Mouse (Mus musculus): ENCODE measurements at regions not wholly inside any gene's neighbourhood (a gene's known extent, or its start where the extent isn't known, plus 50 kb on each side); places are given as distances from the start of the nearest gene placed in this dataset.
"Not testable (repeated sequence)": the region's sequence is repeated elsewhere in the genome, so short reads cannot be mapped to it uniquely, and the experiment has no call there.

- no peak for DNase-seq (ENCODE audit: inconsistent age in 2 of 2, low spot score in 1 of 2)
Measured at GRCm38 (mm10) chr1:81632704-81633103, 556.0 kb downstream of the Nyap2 start.

- DNase-seq (ENCODE audit: inconsistent age in 2 of 2, low spot score in 1 of 2) = no peak
Measured at GRCm38 (mm10) chr1:81637357-81637756, 560.6 kb downstream of the Nyap2 start.

- DNase-seq (ENCODE audit: inconsistent age in 2 of 2, low spot score in 1 of 2) = no peak
Measured at GRCm38 (mm10) chr1:81652990-81653717, 576.4 kb downstream of the Nyap2 start.

GRCm38 (mm10) chr1:81661245-81661644 is 571.7 kb upstream of the Gm9747 start:
- peak in 1 of 2 experiments; percentile 63 for DNase-seq (ENCODE audit: inconsistent age in 2 of 2, low spot score in 1 of 2)

- DNase-seq (ENCODE audit: inconsistent age in 2 of 2, low spot score in 1 of 2) = no peak
Measured at GRCm38 (mm10) chr1:81671142-81671541, 561.8 kb upstream of the Gm9747 start.

GRCm38 (mm10) chr1:81671725-81672124 is 561.2 kb upstream of the Gm9747 start:
- no peak for DNase-seq (ENCODE audit: inconsistent age in 2 of 2, low spot score in 1 of 2)

- peak in 1 of 2 experiments; percentile 66 for DNase-seq (ENCODE audit: inconsistent age in 2 of 2, low spot score in 1 of 2)
Measured at GRCm38 (mm10) chr1:81675576-81676342, 557.2 kb upstream of the Gm9747 start.

- no peak for DNase-seq (ENCODE audit: inconsistent age in 2 of 2, low spot score in 1 of 2)
Measured at GRCm38 (mm10) chr1:81677768-81678400, 555.0 kb upstream of the Gm9747 start.

- DNase-seq (ENCODE audit: inconsistent age in 2 of 2, low spot score in 1 of 2) = peak in 1 of 2 experiments; percentile 11
Measured at GRCm38 (mm10) chr1:81696129-81696528, 536.8 kb upstream of the Gm9747 start.

- DNase-seq (ENCODE audit: inconsistent age in 2 of 2, low spot score in 1 of 2) = peak in 1 of 2 experiments; percentile 19
Measured at GRCm38 (mm10) chr1:81709169-81709568, 523.7 kb upstream of the Gm9747 start.

- DNase-seq (ENCODE audit: inconsistent age in 2 of 2, low spot score in 1 of 2) = no peak
Measured at GRCm38 (mm10) chr1:81717091-81717490, 515.8 kb upstream of the Gm9747 start.

GRCm38 (mm10) chr1:81718233-81718632 is 514.7 kb upstream of the Gm9747 start:
- DNase-seq (ENCODE audit: inconsistent age in 2 of 2, low spot score in 1 of 2) = no peak

- DNase-seq (ENCODE audit: inconsistent age in 2 of 2, low spot score in 1 of 2) = no peak
Measured at GRCm38 (mm10) chr1:81724859-81725258, 508.1 kb upstream of the Gm9747 start.

- DNase-seq (ENCODE audit: inconsistent age in 2 of 2, low spot score in 1 of 2) = no peak
Measured at GRCm38 (mm10) chr1:81726268-81727132, 506.4 kb upstream of the Gm9747 start.

- no peak for DNase-seq (ENCODE audit: inconsistent age in 2 of 2, low spot score in 1 of 2)
Measured at GRCm38 (mm10) chr1:81737111-81737833, 495.6 kb upstream of the Gm9747 start.

- DNase-seq (ENCODE audit: inconsistent age in 2 of 2, low spot score in 1 of 2) = no peak
Measured at GRCm38 (mm10) chr1:81738384-81738783, 494.5 kb upstream of the Gm9747 start.

- no peak for DNase-seq (ENCODE audit: inconsistent age in 2 of 2, low spot score in 1 of 2)
Measured at GRCm38 (mm10) chr1:81739392-81739791, 493.5 kb upstream of the Gm9747 start.

GRCm38 (mm10) chr1:81739981-81740380 is 492.9 kb upstream of the Gm9747 start:
- peak; percentile 16 to 68 for DNase-seq (ENCODE audit: inconsistent age in 2 of 2, low spot score in 1 of 2)

GRCm38 (mm10) chr1:81741882-81742281 is 491.0 kb upstream of the Gm9747 start:
- DNase-seq (ENCODE audit: inconsistent age in 2 of 2, low spot score in 1 of 2) = not testable (repeated sequence)

- DNase-seq (ENCODE audit: inconsistent age in 2 of 2, low spot score in 1 of 2) = peak; percentile 29 to 70
Measured at GRCm38 (mm10) chr1:81744524-81744923, 488.4 kb upstream of the Gm9747 start.
